ENCODE assay signal across 8 mouse cellular contexts in genomic region chr1:128614653-128615458, GRCm38 (mm10). TPM values are rescaled to one million over a fixed set of nuclear protein-coding genes. Genes with fewer than 3 reads are reported as not detected.
DNase-seq lines count a peak whose midpoint lies in the region; ATAC-seq and TF ChIP-seq lines count a peak whose summit lies in the region.

No protein-coding gene starts in this region.

- no peak overlapping the region for H3K4me2 ChIP-seq in liver, embryonic 12.5 days
- no peak overlapping the region for H3K4me2 ChIP-seq in stomach, embryonic 15.5 days

- H3K27me3 ChIP-seq in liver, adult 2 months (ENCODE audit: control insufficient read depth, insufficient read depth, low read length), result no peaks in the 10 kb centered on the region
- H3K27me3 ChIP-seq in liver, embryonic 12.5 days (replicated peaks), result no peaks in the 10 kb centered on the region
- H3K27me3 ChIP-seq in stomach, embryonic 15.5 days (replicated peaks), result no peaks in the 10 kb centered on the region

- TF ChIP-seq POLR2A in liver, adult 2 months (IDR thresholded peaks at IDR 0.05; ENCODE audit: extremely low read depth, insufficient read depth, low read length), result no peak
- no peak for TF ChIP-seq POLR2A in lung, adult 2 months (IDR thresholded peaks at IDR 0.05; ENCODE audit: borderline replicate concordance, extremely low read depth, low read depth, low read length)

- ATAC-seq in liver, embryonic 12.5 days, result no peak
- no peak for ATAC-seq in stomach, embryonic 15.5 days (ENCODE audit: insufficient read depth, low FRiP score, low read depth)

- no peak overlapping the region for H3K9ac ChIP-seq in liver, adult 2 months (ENCODE audit: low read depth, low read length)
- no peak overlapping the region for H3K9ac ChIP-seq in liver, embryonic 12.5 days
- H3K9ac ChIP-seq in stomach, embryonic 15.5 days, result no peak overlapping the region

- 42% methylated on average over 7 of the region's 7 CpGs for WGBS in liver, adult 2 months
- 48% methylated on average over 7 of the region's 7 CpGs for WGBS in liver, embryonic 12.5 days (ENCODE audit: insufficient replicate concordance)
- WGBS in lung, adult 2 months, result 44% methylated on average over 7 of the region's 7 CpGs
- WGBS in stomach, embryonic 15.5 days, result 48% methylated on average over 7 of the region's 7 CpGs

- H3K9me3 ChIP-seq in liver, embryonic 12.5 days (replicated peaks), result no peaks in the 10 kb centered on the region
- H3K9me3 ChIP-seq in stomach, embryonic 15.5 days, result no peaks in the 10 kb centered on the region

- no peaks in the 10 kb centered on the region for H3K36me3 ChIP-seq in liver, adult 2 months (ENCODE audit: control insufficient read depth, insufficient read depth, low read length)
- H3K36me3 ChIP-seq in liver, embryonic 12.5 days, result no peaks in the 10 kb centered on the region
- H3K36me3 ChIP-seq in stomach, embryonic 15.5 days, result no peaks in the 10 kb centered on the region

- no peaks in the 10 kb centered on the region for H3K79me2 ChIP-seq in liver, adult 2 months (ENCODE audit: control insufficient read depth, insufficient read depth, low read length)

- peaks cover 9% of the 10 kb centered on the region for H3K4me1 ChIP-seq in liver, adult 2 months (ENCODE audit: control insufficient read depth, insufficient read depth, low read length)
- H3K4me1 ChIP-seq in liver, embryonic 12.5 days, result no peaks in the 10 kb centered on the region
- peaks cover 10% of the 10 kb centered on the region for H3K4me1 ChIP-seq in brown adipose tissue, adult 24 weeks (ENCODE audit: control insufficient read depth, insufficient read depth, insufficient read length, low read length)
- peaks cover 20% of the 10 kb centered on the region for H3K4me1 ChIP-seq in lung, adult 2 months (ENCODE audit: control insufficient read depth, insufficient read depth, low read length)
- 0 out of 2 replicates have a peak, but pooled peaks cover 3% of the 10 kb centered on the region for H3K4me1 ChIP-seq in stomach, embryonic 15.5 days

- no peak overlapping the region for H3K27ac ChIP-seq in liver, adult 2 months (replicated peaks; ENCODE audit: insufficient read depth, low read depth, low read length)
- no peak overlapping the region for H3K27ac ChIP-seq in liver, embryonic 12.5 days
- H3K27ac ChIP-seq in brown adipose tissue, adult 24 weeks (replicated peaks; ENCODE audit: low read depth, low read length), result peak overlapping the region; percentile 49
- H3K27ac ChIP-seq in stomach, embryonic 15.5 days, result peak overlapping the region; percentile 26; the same call in 1 of the 2 replicates

- DNase-seq in liver, adult 2 months (ENCODE audit: extremely low read depth, low read depth, low spot score), result peak; percentile 68
- peak; percentile 46 for DNase-seq in lung, adult 2 months
- DNase-seq in left cerebral cortex, adult 11 months (ENCODE audit: low spot score), result no peak
- DNase-seq in neural tube, embryonic 10.5 days (ENCODE audit: extremely low spot score, low spot score), result no peak
- DNase-seq in frontal cortex, postnatal 36 days (ENCODE audit: low spot score in 2 of 2), result no peak

- no peak for TF ChIP-seq CTCF in liver, adult 2 months (IDR thresholded peaks at IDR 0.05; ENCODE audit: low read depth, low read length)
- no peak for TF ChIP-seq CTCF in lung, adult 2 months (IDR thresholded peaks at IDR 0.05; ENCODE audit: insufficient read depth, low read length)

- no peak overlapping the region for H3K4me3 ChIP-seq in liver, adult 2 months (ENCODE audit: insufficient read depth, low read depth, low read length)
- H3K4me3 ChIP-seq in liver, embryonic 12.5 days, result no peak overlapping the region
- H3K4me3 ChIP-seq in brown adipose tissue, adult 24 weeks (ENCODE audit: insufficient read depth, low read depth, low read length), result no peak overlapping the region
- no peak overlapping the region for H3K4me3 ChIP-seq in lung, adult 2 months (replicated peaks; ENCODE audit: extremely low read depth, low read depth, low read length)
- no peak overlapping the region for H3K4me3 ChIP-seq in stomach, embryonic 15.5 days (replicated peaks)

RNA-seq across cellular contexts. Expression of gene Cxcr4, which starts 22.8 kb away (rescaled TPM):
- 0.74 and 2.4 TPM in 2 replicates for total RNA-seq in liver, adult 2 months (2014; rRNA removed)
- 1.8 and 2.4 TPM in 2 replicates for polyA plus RNA-seq in liver, adult 2 months (2012; rRNA removed)
- 0.88 and 0.93 TPM in 2 replicates for polyA plus RNA-seq in liver, embryonic 12.5 days (2016; fragmentation: Nextera tagmentation; extraction: Ambion mirVana)
- polyA plus RNA-seq in brown adipose tissue, adult 24 weeks (2012; ENCODE audit: insufficient read depth, insufficient read length, missing spikeins), result 2.3 and 4.5 TPM in 2 replicates
- 163 and 178 TPM in 2 replicates for polyA plus RNA-seq in lung, adult 2 months (2012; rRNA removed)
- polyA plus RNA-seq in stomach, embryonic 15.5 days (2015; fragmentation: Nextera tagmentation; extraction: Ambion mirVana), result 5.8 and 6.1 TPM in 2 replicates

Comparison
In these comparisons a context has a peak if more than half of its experiments do, and no peak if none do; other contexts are left out.
1. DNase-seq: peak in liver, adult 2 months (single experiment) and lung, adult 2 months (single experiment); none in left cerebral cortex, adult 11 months (single experiment), neural tube, embryonic 10.5 days (single experiment) and frontal cortex, postnatal 36 days (0 of 2).
2. H3K27ac ChIP-seq: peak in brown adipose tissue, adult 24 weeks (single experiment) and stomach, embryonic 15.5 days (single experiment); none in liver, adult 2 months (single experiment) and liver, embryonic 12.5 days (single experiment).
3. RNA of gene Cxcr4, which starts 22.8 kb away (polyA plus RNA-seq): 163 to 178 TPM in lung, adult 2 months; 5.8 to 6.1 TPM in stomach, embryonic 15.5 days, 2.3 to 4.5 TPM in brown adipose tissue, adult 24 weeks, 1.8 to 2.4 TPM in liver, adult 2 months and 0.88 to 0.93 TPM in liver, embryonic 12.5 days; every median in the first group is over 10 times any median in the second.